8 mouse cellular contexts compared by ENCODE assay signal in the genomic region with DNA sequence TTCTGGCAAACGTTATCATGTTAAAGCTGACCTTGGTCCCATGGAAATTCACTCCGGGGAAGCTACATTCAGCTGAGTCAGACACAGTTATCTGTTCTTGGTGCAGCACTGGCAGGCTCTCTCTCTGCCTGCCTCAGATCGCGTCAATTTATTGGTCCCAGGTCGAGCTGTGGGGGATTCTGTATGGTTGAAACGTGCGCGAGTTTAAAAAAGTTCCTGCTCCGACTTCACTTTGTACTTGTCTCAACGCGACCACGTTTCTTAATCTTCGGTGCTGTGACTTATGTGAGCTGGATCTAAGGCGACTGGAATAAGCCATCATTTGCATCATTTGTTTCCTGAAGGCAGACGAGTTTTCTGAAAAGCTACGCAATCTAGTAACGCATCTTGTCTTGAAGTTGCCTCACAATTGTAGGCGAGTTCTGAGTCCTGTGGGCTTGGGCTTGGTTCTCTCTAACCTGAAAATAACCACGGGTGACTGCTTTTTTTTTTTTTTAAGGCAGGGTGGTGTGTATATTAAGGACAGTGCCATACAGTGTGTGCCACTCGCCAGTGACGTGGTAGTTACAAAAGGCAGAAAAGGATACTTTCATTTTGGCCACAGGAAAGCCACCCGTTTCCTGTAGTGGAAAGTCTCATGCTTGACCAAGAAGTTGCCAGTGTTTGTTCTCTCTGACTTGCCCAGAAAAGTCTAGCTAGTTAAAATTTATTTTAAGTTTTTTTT. TPM values are rescaled to one million over a fixed set of nuclear protein-coding genes. Genes with fewer than 3 reads are reported as not detected.
DNase-seq lines count a peak whose midpoint lies in the region; ATAC-seq and TF ChIP-seq lines count a peak whose summit lies in the region.

No protein-coding gene starts in this region.

- no peak for DNase-seq in lung, postnatal 14 days
- DNase-seq in natural killer cell, adult 2 months (ENCODE audit: low spot score in 2 of 2) = peak; percentile 49 to 73
- DNase-seq in cerebellum, postnatal 25 days = no peak
- DNase-seq in right cerebral cortex, adult 2 months (ENCODE audit: low spot score in 2 of 2) = no peak
- DNase-seq in left cerebral cortex, postnatal 4 days = no peak

- no peak overlapping the region for H3K27ac ChIP-seq in lung, embryonic 15.5 days
- H3K27ac ChIP-seq in bone marrow, adult 2 months (ENCODE audit: control insufficient read depth, insufficient read depth, low read depth, low read length, poor library complexity) = peak overlapping the region; percentile 84
- H3K27ac ChIP-seq in intestine, postnatal 0 days (ENCODE audit: low read depth, low read length) = no peak overlapping the region

- no peak for TF ChIP-seq CTCF in bone marrow, adult 2 months (IDR thresholded peaks at IDR 0.05; ENCODE audit: control insufficient read depth, insufficient read depth, low read length)
- TF ChIP-seq CTCF in intestine, postnatal 0 days (IDR thresholded peaks at IDR 0.05; ENCODE audit: low read depth) = no peak

- 0 out of 2 replicates have a peak, but pooled peaks cover 3% of the 10 kb centered on the region for H3K4me1 ChIP-seq in lung, embryonic 15.5 days
- no peaks in the 10 kb centered on the region; the same call in 1 of the 2 replicates for H3K4me1 ChIP-seq in bone marrow, adult 2 months (ENCODE audit: control insufficient read depth, insufficient read depth, low read length)
- no peaks in the 10 kb centered on the region for H3K4me1 ChIP-seq in intestine, postnatal 0 days (replicated peaks; ENCODE audit: control insufficient read depth, insufficient read depth, low read length)

- H3K9ac ChIP-seq in lung, embryonic 15.5 days = no peak overlapping the region
- no peak overlapping the region for H3K9ac ChIP-seq in intestine, postnatal 0 days (ENCODE audit: low read depth, low read length)

- intact Hi-C loops in left cerebral cortex, postnatal 4 days (cut with DNase I) = no loop called here

- no peaks in the 10 kb centered on the region for H3K36me3 ChIP-seq in lung, embryonic 15.5 days
- no peaks in the 10 kb centered on the region for H3K36me3 ChIP-seq in intestine, postnatal 0 days (ENCODE audit: control insufficient read depth, insufficient read depth)

- ATAC-seq in lung, embryonic 15.5 days (ENCODE audit: borderline replicate concordance, extremely low read depth, low FRiP score, low TSS enrichment) = no peak; the same call in 1 of the 2 replicates
- no peak for ATAC-seq in intestine, postnatal 0 days

- H3K9me3 ChIP-seq in lung, embryonic 15.5 days = no peaks in the 10 kb centered on the region
- H3K9me3 ChIP-seq in intestine, postnatal 0 days (ENCODE audit: control insufficient read depth) = no peaks in the 10 kb centered on the region

- no peaks in the 10 kb centered on the region for H3K27me3 ChIP-seq in lung, embryonic 15.5 days
- H3K27me3 ChIP-seq in intestine, postnatal 0 days (replicated peaks; ENCODE audit: control insufficient read depth, insufficient read depth, low read length) = no peaks in the 10 kb centered on the region

- peak overlapping the region; percentile 50 for H3K4me2 ChIP-seq in lung, embryonic 15.5 days
- peak overlapping the region; percentile 75 for H3K4me2 ChIP-seq in intestine, postnatal 0 days (replicated peaks; ENCODE audit: low read depth)

- WGBS in lung, embryonic 15.5 days = 48% methylated on average over 22 of the region's 22 CpGs
- WGBS in bone marrow, adult 2 months = 1% methylated on average over 22 of the region's 22 CpGs
- WGBS in intestine, postnatal 0 days = 45% methylated on average over 22 of the region's 22 CpGs

- H3K4me3 ChIP-seq in lung, embryonic 15.5 days = peak overlapping the region; percentile 22
- peak overlapping the region; percentile 68 for H3K4me3 ChIP-seq in bone marrow, adult 2 months (replicated peaks; ENCODE audit: control insufficient read depth, low read depth, low read length)
- H3K4me3 ChIP-seq in intestine, postnatal 0 days (ENCODE audit: low read depth, low read length) = peak overlapping the region; percentile 29

- no peak for TF ChIP-seq POLR2A in bone marrow, adult 2 months (IDR thresholded peaks at IDR 0.05; ENCODE audit: borderline replicate concordance, control insufficient read depth, low read depth, low read length)

RNA-seq across cellular contexts. Expression of a gene that starts 1.1 kb away (rescaled TPM):
- polyA plus RNA-seq in lung, embryonic 15.5 days (2015; fragmentation: Nextera tagmentation; extraction: Ambion mirVana) = 0.26 TPM in 2 replicates
- 2.9 and 5.7 TPM in 2 replicates for polyA plus RNA-seq in bone marrow, adult 2 months (2011; ENCODE audit: insufficient read depth, insufficient read length, low replicate concordance, missing spikeins)
- polyA plus RNA-seq in intestine, postnatal 0 days (2015; fragmentation: Nextera tagmentation; extraction: Ambion mirVana) = 0.77 and 0.90 TPM in 2 replicates
- total RNA-seq in left cerebral cortex, postnatal 4 days (2021) = 1 to 10 TPM; 3.5 to 3.9 TPM

Comparison
In these comparisons a context has a peak if more than half of its experiments do, and no peak if none do; other contexts are left out.
1. DNase-seq: peak in natural killer cell, adult 2 months (2 of 2); none in lung, postnatal 14 days (single experiment), cerebellum, postnatal 25 days (0 of 2), right cerebral cortex, adult 2 months (0 of 2) and left cerebral cortex, postnatal 4 days (single experiment).
2. Peak in every context shown above with its lines, with median percentiles within 50 percentile points of each other: H3K4me3 ChIP-seq.